Mouse (Mus musculus): ENCODE data around the gene Gpcpd1.
A peak's percentile ranks its signal among the peaks of the same experiment; 100 is the strongest.

Gpcpd1 gene

GRCm38 (mm10) chr2:132517194-132517836 is 70.2 kb downstream of the Gpcpd1 start:
- no peak for DNase-seq (ENCODE audit: low spot score in 2 of 2)

- peak; percentile 75 to 80 for DNase-seq (ENCODE audit: low spot score in 2 of 2)
These were observed 71.1 kb downstream of the Gpcpd1 start for GRCm38 (mm10) chr2:132516130-132517030.

- no peak for DNase-seq (ENCODE audit: low spot score in 2 of 2)
These were observed 71.9 kb downstream of the Gpcpd1 start for GRCm38 (mm10) chr2:132515607-132516006.

GRCm38 (mm10) chr2:132515076-132515475 is 72.5 kb downstream of the Gpcpd1 start:
- no peak for DNase-seq (ENCODE audit: low spot score in 2 of 2)

- DNase-seq (ENCODE audit: low spot score in 2 of 2) = peak; percentile 54 to 61
These were observed 73.2 kb downstream of the Gpcpd1 start for GRCm38 (mm10) chr2:132514353-132514752.

- peak; percentile 57 to 61 for DNase-seq (ENCODE audit: low spot score in 2 of 2)
These were observed 74.0 kb downstream of the Gpcpd1 start for GRCm38 (mm10) chr2:132513371-132514181.

GRCm38 (mm10) chr2:132512977-132513351 is 74.6 kb downstream of the Gpcpd1 start:
- no peak for DNase-seq (ENCODE audit: low spot score in 2 of 2)

- DNase-seq (ENCODE audit: low spot score in 2 of 2) = no peak
These were observed 75.2 kb downstream of the Gpcpd1 start for GRCm38 (mm10) chr2:132512051-132512976.

- no peak for DNase-seq (ENCODE audit: low spot score in 2 of 2)
These were observed 76.3 kb downstream of the Gpcpd1 start for GRCm38 (mm10) chr2:132511011-132511818.

- no peak for DNase-seq (ENCODE audit: low spot score in 2 of 2)
These were observed 77.8 kb downstream of the Gpcpd1 start for GRCm38 (mm10) chr2:132509714-132510113.

GRCm38 (mm10) chr2:132509261-132509660 is 78.3 kb downstream of the Gpcpd1 start:
- peak; percentile 38 to 50 for DNase-seq (ENCODE audit: low spot score in 2 of 2)

GRCm38 (mm10) chr2:132507521-132507920 is 80.0 kb downstream of the Gpcpd1 start:
- no peak for DNase-seq (ENCODE audit: low spot score in 2 of 2)

- DNase-seq (ENCODE audit: low spot score in 2 of 2) = no peak
These were observed 80.4 kb downstream of the Gpcpd1 start for GRCm38 (mm10) chr2:132507091-132507490.

GRCm38 (mm10) chr2:132505828-132506227 is 81.7 kb downstream of the Gpcpd1 start:
- no peak for DNase-seq (ENCODE audit: low spot score in 2 of 2)

GRCm38 (mm10) chr2:132498344-132498743 is 89.2 kb downstream of the Gpcpd1 start:
- no peak for DNase-seq (ENCODE audit: low spot score in 2 of 2)

GRCm38 (mm10) chr2:132497412-132498135 is 90.0 kb downstream of the Gpcpd1 start:
- DNase-seq (ENCODE audit: low spot score in 2 of 2) = peak in 1 of 2 experiments; percentile 44

- no peak for DNase-seq (ENCODE audit: low spot score in 2 of 2)
These were observed 94.3 kb downstream of the Gpcpd1 start for GRCm38 (mm10) chr2:132493184-132493583.

GRCm38 (mm10) chr2:132485454-132485853 is 102.1 kb downstream of the Gpcpd1 start:
- DNase-seq (ENCODE audit: low spot score in 2 of 2) = peak; percentile 54 to 72

- no peak for DNase-seq (ENCODE audit: low spot score in 2 of 2)
These were observed 106.0 kb downstream of the Gpcpd1 start for GRCm38 (mm10) chr2:132481547-132481946.
